Mouse (Mus musculus) hindbrain, postnatal 0 days (tissue): Measurements from ENCODE around the gene Olfr491. TPM values are rescaled to one million over a fixed set of nuclear protein-coding genes. Genes with fewer than 3 reads are reported as not detected.

Experiments used
- ATAC-seq: fragments of 200-750 bp; cut with Nextera tagmentation; 2 replicates; pipeline ENCODE4 v1.8.0; 2017; ENCODE audit warnings: mild to moderate bottlenecking, moderate TSS enrichment, moderate library complexity
- DNase-seq: peaks from one replicate; pipeline ENCODE4 v3.0.0-alpha.2; 2015; ENCODE audit warnings: low spot score
- H3K27ac ChIP-seq: fragments of 300-500 bp; sonication (generic); 2 replicates; pipeline ENCODE4 v1.5.1; 2014; ENCODE audit warnings: mild to moderate bottlenecking
- H3K27me3 ChIP-seq: fragments of 300-500 bp; sonication (generic); 2 replicates; pipeline ENCODE4 v1.6.1; 2014; ENCODE audit warnings: low read length, mixed read lengths; ENCODE audit not compliant: insufficient read depth
- H3K36me3 ChIP-seq: fragments of 300-500 bp; sonication (generic); 2 replicates; pipeline ENCODE4 v1.6.1; 2014; ENCODE audit warnings: low read length, mixed read lengths; ENCODE audit not compliant: insufficient read depth
- H3K4me1 ChIP-seq: fragments of 300-500 bp; sonication (generic); 2 replicates; pipeline ENCODE4 v1.6.1; 2014; ENCODE audit warnings: antibody characterized with exemption, low read length, mixed read lengths; ENCODE audit not compliant: insufficient read depth
- H3K4me2 ChIP-seq: fragments of 300-500 bp; sonication (generic); 2 replicates; pipeline ENCODE4 v1.6.1; 2014; ENCODE audit warnings: low read depth, mild to moderate bottlenecking, low read length, moderate library complexity, mixed read lengths
- H3K4me3 ChIP-seq: fragments of 300-500 bp; sonication (generic); 2 replicates; pipeline ENCODE4 v1.5.1; 2014; ENCODE audit warnings: low read length
- H3K9ac ChIP-seq: fragments of 300-500 bp; sonication (generic); replicated peaks from 2 replicates; pipeline ENCODE4 v1.6.1; 2014; ENCODE audit warnings: mild to moderate bottlenecking, low read length, moderate library complexity, mixed read lengths
- H3K9me3 ChIP-seq: fragments of 300-500 bp; sonication (generic); 2 replicates; pipeline ENCODE4 v1.6.1; 2016; ENCODE audit warnings: low read length, mixed read lengths
- CTCF ChIP-seq: IDR thresholded peaks from 2 replicates; pipeline ENCODE4 v1.5.1; 2016; ENCODE audit warnings: antibody characterized with exemption, control low read depth, low read depth
- WGBS: fragments of 180-500 bp; shearing (Covaris S2); extraction: QIAGEN DNeasy Blood & Tissue Kit; methylation state at CpG from one replicate; pipeline ENCODE4 v1.1.7; 2014; 5-methylcytosine and 5-hydroxymethylcytosine counted together
- polyA plus RNA-seq: library from polyadenylated mRNA; unstranded; fragments of >200 nt; fragmentation: Nextera tagmentation; extraction: Ambion mirVana; gene quantifications from 2 replicates; pipeline ENCODE4 v1.2.1, GENCODE M21; 2015
- total RNA-seq: library from RNA; depleted of rRNA; stranded (reverse); fragments of >200 nt; gene quantifications from 2 replicates; pipeline ENCODE4 v1.2.3, GENCODE M21; 2014; rRNA removed

Olfr491 gene
- total RNA-seq, result not detected in 2 replicates
- polyA plus RNA-seq, result not detected in 2 replicates

- no peak within 1 kb of the TSS for H3K9ac ChIP-seq
- no peak for DNase-seq
- no peak for ATAC-seq
- no peaks in the 10 kb centered on the region for H3K36me3 ChIP-seq
- no peaks in the 10 kb centered on the region for H3K9me3 ChIP-seq
- no peak within 1 kb of the TSS for H3K4me3 ChIP-seq
- WGBS, result 76% methylated on average over 1 of the region's 1 CpGs
- no peaks in the 10 kb centered on the region for H3K4me1 ChIP-seq
- no peak within 1 kb of the TSS for H3K4me2 ChIP-seq
- no peak for TF ChIP-seq CTCF
- no peak within 1 kb of the TSS for H3K27ac ChIP-seq
- no peaks in the 10 kb centered on the region for H3K27me3 ChIP-seq
These were observed at the start of gene Olfr491 for GRCm38 (mm10) chr7:108313151-108313550. TSS of gene Olfr491 (plus strand) at chr7:108313451.

GRCm38 (mm10) chr7:108288834-108289233, 24.4 kb upstream of the Olfr491 start, which contains the start of gene Olfr490:
TSS of gene Olfr490 (minus strand) at chr7:108288934.
- Histone ChIP-seq H3K4me3 (no peak within 1 kb of the TSS), H3K9me3 (no peaks in the 10 kb centered on the region), H3K27me3 (no peaks in the 10 kb centered on the region), H3K9ac (no peak within 1 kb of the TSS), H3K4me1 (no peaks in the 10 kb centered on the region), H3K27ac (no peak within 1 kb of the TSS), H3K36me3 (no peaks in the 10 kb centered on the region), H3K4me2 (no peak within 1 kb of the TSS)
- ATAC-seq (no peak), DNase-seq (no peak)
- TF ChIP-seq CTCF, result no peak

- 82% methylated on average over 2 of the region's 2 CpGs for WGBS
- H3K27ac ChIP-seq, result no peak within 1 kb of the TSS
- no peaks in the 10 kb centered on the region for H3K4me1 ChIP-seq
- TF ChIP-seq CTCF, result no peak
- no peaks in the 10 kb centered on the region for H3K36me3 ChIP-seq
- no peak within 1 kb of the TSS for H3K9ac ChIP-seq
- ATAC-seq, result no peak
- no peaks in the 10 kb centered on the region for H3K9me3 ChIP-seq
- DNase-seq, result no peak
- H3K4me3 ChIP-seq, result no peak within 1 kb of the TSS
- H3K4me2 ChIP-seq, result no peak within 1 kb of the TSS
- no peaks in the 10 kb centered on the region for H3K27me3 ChIP-seq
These were observed 10.3 kb downstream of the Olfr491 start, which contains the start of gene Olfr492 for GRCm38 (mm10) chr7:108323574-108323973. TSS of gene Olfr492 (minus strand) at chr7:108323674.

- TF ChIP-seq CTCF, result no peak
- H3K9ac ChIP-seq, result no peak within 1 kb of the TSS
- H3K4me3 ChIP-seq, result no peak within 1 kb of the TSS
- H3K36me3 ChIP-seq, result no peaks in the 10 kb centered on the region
- H3K27ac ChIP-seq, result no peak within 1 kb of the TSS
- DNase-seq (no peak), ATAC-seq (no peak)
- H3K27me3 ChIP-seq, result no peaks in the 10 kb centered on the region
- no peaks in the 10 kb centered on the region for H3K9me3 ChIP-seq
- WGBS, result 61% methylated on average over 1 of the region's 1 CpGs
- no peaks in the 10 kb centered on the region for H3K4me1 ChIP-seq
- no peak within 1 kb of the TSS for H3K4me2 ChIP-seq
These were observed 33.6 kb downstream of the Olfr491 start, which contains the start of gene Olfr493 for GRCm38 (mm10) chr7:108346879-108347278. TSS of gene Olfr493 (minus strand) at chr7:108346979.

GRCm38 (mm10) chr7:108365035-108365434, 51.8 kb downstream of the Olfr491 start, which contains the start of gene Olfr494:
TSS of gene Olfr494 (plus strand) at chr7:108365335.
- H3K27ac ChIP-seq, result no peak within 1 kb of the TSS
- DNase-seq (no peak), ATAC-seq (no peak)
- no peak for TF ChIP-seq CTCF
- no peak within 1 kb of the TSS for H3K4me2 ChIP-seq
- 82% methylated on average over 3 of the region's 3 CpGs for WGBS
- no peaks in the 10 kb centered on the region for H3K27me3 ChIP-seq
- no peaks in the 10 kb centered on the region for H3K4me1 ChIP-seq
- H3K9ac ChIP-seq, result no peak within 1 kb of the TSS
- H3K9me3 ChIP-seq, result no peaks in the 10 kb centered on the region
- H3K4me3 ChIP-seq, result no peak within 1 kb of the TSS
- H3K36me3 ChIP-seq, result no peaks in the 10 kb centered on the region

Other genes starting within 250 kb of the Olfr491 start
- not detected in 2 replicates for gene Olfr480, start 246.1 kb upstream of the Olfr491 start, total RNA-seq
- not detected in 2 replicates for gene Olfr480, start 246.1 kb upstream of the Olfr491 start, polyA plus RNA-seq
- not detected in 2 replicates for gene Olfr481, start 233.6 kb upstream of the Olfr491 start, total RNA-seq
- not detected in 2 replicates for gene Olfr481, start 233.6 kb upstream of the Olfr491 start, polyA plus RNA-seq
- not detected in 2 replicates for gene Olfr482, start 215.9 kb upstream of the Olfr491 start, total RNA-seq
- gene Olfr482, start 215.9 kb upstream of the Olfr491 start, polyA plus RNA-seq, result 0.14 TPM in 1 of 2 replicates, not detected in the other
- not detected in 2 replicates for gene Olfr483, start 212.6 kb upstream of the Olfr491 start, total RNA-seq
- not detected in 2 replicates for gene Olfr483, start 212.6 kb upstream of the Olfr491 start, polyA plus RNA-seq
- not detected in 2 replicates for gene Olfr484, start 186.0 kb upstream of the Olfr491 start, total RNA-seq
- not detected in 2 replicates for gene Olfr484, start 186.0 kb upstream of the Olfr491 start, polyA plus RNA-seq
- not detected in 2 replicates for gene Olfr485, start 153.6 kb upstream of the Olfr491 start, total RNA-seq
- not detected in 2 replicates for gene Olfr485, start 153.6 kb upstream of the Olfr491 start, polyA plus RNA-seq
- not detected in 2 replicates for gene Olfr486, start 140.7 kb upstream of the Olfr491 start, total RNA-seq
- gene Olfr486, start 140.7 kb upstream of the Olfr491 start, polyA plus RNA-seq, result not detected in 2 replicates
- not detected in 2 replicates for gene Olfr487, start 98.8 kb upstream of the Olfr491 start, total RNA-seq
- gene Olfr487, start 98.8 kb upstream of the Olfr491 start, polyA plus RNA-seq, result not detected in 2 replicates
- not detected in 2 replicates for gene Olfr488, start 55.1 kb upstream of the Olfr491 start, total RNA-seq
- not detected in 2 replicates for gene Olfr488, start 55.1 kb upstream of the Olfr491 start, polyA plus RNA-seq
- gene Olfr490, start 24.5 kb upstream of the Olfr491 start, total RNA-seq, result not detected in 2 replicates
- gene Olfr490, start 24.5 kb upstream of the Olfr491 start, polyA plus RNA-seq, result not detected in 2 replicates
- gene Olfr492, start 10.2 kb downstream of the Olfr491 start, total RNA-seq, result not detected in 2 replicates
- gene Olfr492, start 10.2 kb downstream of the Olfr491 start, polyA plus RNA-seq, result not detected in 2 replicates
- not detected in 2 replicates for gene Olfr493, start 33.5 kb downstream of the Olfr491 start, total RNA-seq
- not detected in 2 replicates for gene Olfr493, start 33.5 kb downstream of the Olfr491 start, polyA plus RNA-seq
- not detected in 2 replicates for gene Olfr494, start 51.9 kb downstream of the Olfr491 start, total RNA-seq
- gene Olfr494, start 51.9 kb downstream of the Olfr491 start, polyA plus RNA-seq, result not detected in 2 replicates
- not detected in 2 replicates for gene Olfr495, start 79.7 kb downstream of the Olfr491 start, total RNA-seq
- not detected in 2 replicates for gene Olfr495, start 79.7 kb downstream of the Olfr491 start, polyA plus RNA-seq
- gene Olfr497, start 107.0 kb downstream of the Olfr491 start, total RNA-seq, result not detected in 2 replicates
- not detected in 2 replicates for gene Olfr497, start 107.0 kb downstream of the Olfr491 start, polyA plus RNA-seq
- not detected in 2 replicates for gene Olfr498, start 151.9 kb downstream of the Olfr491 start, total RNA-seq
- not detected in 2 replicates for gene Olfr498, start 151.9 kb downstream of the Olfr491 start, polyA plus RNA-seq
- gene Olfr502, start 211.6 kb downstream of the Olfr491 start, total RNA-seq, result not detected in 2 replicates
- not detected in 2 replicates for gene Olfr502, start 211.6 kb downstream of the Olfr491 start, polyA plus RNA-seq
- not detected in 2 replicates for gene Olfr503, start 231.1 kb downstream of the Olfr491 start, total RNA-seq
- gene Olfr503, start 231.1 kb downstream of the Olfr491 start, polyA plus RNA-seq, result not detected in 2 replicates